Mouse (Mus musculus): Measurements from ENCODE around the gene Nlk. TPM values are rescaled to one million over a fixed set of nuclear protein-coding genes. Genes with fewer than 3 reads are reported as not detected.
"Not testable (repeated sequence)": the region's sequence is repeated elsewhere in the genome, so short reads cannot be mapped to it uniquely, and the experiment has no call there.

Gene Nlk
- polyA plus RNA-seq, 1 experiment from 2014 or later: 34.1 TPM

DNA sequence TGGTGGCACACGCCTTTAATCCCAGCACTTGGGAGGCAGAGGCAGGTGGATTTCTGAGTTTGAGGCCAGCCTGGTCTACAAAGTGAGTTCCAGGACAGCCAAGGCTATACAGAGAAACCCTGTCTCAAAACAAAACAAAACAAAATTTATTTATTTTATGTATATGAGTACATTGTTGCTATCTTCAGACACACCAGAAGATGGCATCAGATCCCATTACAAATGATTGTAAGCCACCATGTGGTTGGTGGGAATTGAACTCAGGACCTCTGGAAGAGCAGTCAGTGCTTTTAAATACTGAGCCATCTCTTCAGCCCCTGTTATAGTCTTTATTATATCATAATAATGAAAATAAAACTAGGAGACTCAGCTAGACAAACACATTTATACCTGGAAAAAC is 109.5 kb downstream of the Nlk start:
- H3K27ac ChIP-seq; H3K4me3 ChIP-seq; ATAC-seq; H3K9ac ChIP-seq; H3K9me3 ChIP-seq (replicated peaks); H3K4me2 ChIP-seq; H3K27me3 ChIP-seq; H3K4me1 ChIP-seq: not testable (repeated sequence)
- peaks cover 32% of the 10 kb centered on the region for H3K36me3 ChIP-seq (ENCODE audit: poor library complexity, severe bottlenecking)
- 96% methylated on average over 1 of the region's 1 CpGs for WGBS

DNA sequence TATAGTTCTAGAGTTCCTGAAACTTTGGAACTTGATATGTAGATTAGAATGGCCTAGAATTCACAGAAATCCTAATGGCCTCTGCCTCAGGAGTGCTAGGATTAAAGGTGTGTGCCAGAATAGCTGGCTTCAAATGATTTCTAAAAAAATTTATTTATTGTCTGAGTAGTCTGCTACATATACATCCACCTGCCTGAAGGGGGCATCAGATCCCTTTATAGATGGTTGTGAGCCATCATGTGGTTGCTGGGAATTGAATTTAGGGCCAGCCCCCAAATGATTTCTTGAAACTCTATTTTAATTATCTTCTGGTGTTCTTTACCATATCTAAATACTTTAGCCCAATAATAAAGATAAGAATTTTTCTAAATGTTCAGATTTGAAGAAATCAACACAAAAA is 111.1 kb downstream of the Nlk start:
- no peak for ATAC-seq
- Histone ChIP-seq H3K27me3 (no peaks in the 10 kb centered on the region), H3K4me2 (no peak overlapping the region), H3K9me3 (replicated peaks) (no peaks in the 10 kb centered on the region), H3K9ac (no peak overlapping the region), H3K27ac (no peak overlapping the region), H3K36me3 (ENCODE audit: poor library complexity, severe bottlenecking) (peaks cover 37% of the 10 kb centered on the region), H3K4me3 (no peak overlapping the region), H3K4me1 (no peaks in the 10 kb centered on the region)

GRCm38 (mm10) chr11:78582848-78583247 is 114.3 kb downstream of the Nlk start:
- WGBS: 96% methylated on average over 6 of the region's 6 CpGs
- H3K27me3 ChIP-seq: no peaks in the 10 kb centered on the region
- H3K4me2 ChIP-seq: no peak overlapping the region
- H3K36me3 ChIP-seq (ENCODE audit: poor library complexity, severe bottlenecking): peaks cover 58% of the 10 kb centered on the region
- H3K4me3 ChIP-seq: no peak overlapping the region
- H3K27ac ChIP-seq: no peak overlapping the region
- no peak overlapping the region for H3K9ac ChIP-seq
- ATAC-seq: no peak
- H3K4me1 ChIP-seq: no peaks in the 10 kb centered on the region
- no peaks in the 10 kb centered on the region for H3K9me3 ChIP-seq (replicated peaks)

- Histone ChIP-seq H3K36me3 (ENCODE audit: poor library complexity, severe bottlenecking) (peaks cover 76% of the 10 kb centered on the region), H3K9ac (no peak overlapping the region), H3K4me1 (no peaks in the 10 kb centered on the region), H3K27ac (no peak overlapping the region), H3K9me3 (replicated peaks) (no peaks in the 10 kb centered on the region), H3K4me2 (no peak overlapping the region), H3K4me3 (no peak overlapping the region), H3K27me3 (no peaks in the 10 kb centered on the region)
- WGBS: 89% methylated on average over 2 of the region's 2 CpGs
- ATAC-seq: no peak
These were observed 122.2 kb downstream of the Nlk start for GRCm38 (mm10) chr11:78574975-78575374.

DNA sequence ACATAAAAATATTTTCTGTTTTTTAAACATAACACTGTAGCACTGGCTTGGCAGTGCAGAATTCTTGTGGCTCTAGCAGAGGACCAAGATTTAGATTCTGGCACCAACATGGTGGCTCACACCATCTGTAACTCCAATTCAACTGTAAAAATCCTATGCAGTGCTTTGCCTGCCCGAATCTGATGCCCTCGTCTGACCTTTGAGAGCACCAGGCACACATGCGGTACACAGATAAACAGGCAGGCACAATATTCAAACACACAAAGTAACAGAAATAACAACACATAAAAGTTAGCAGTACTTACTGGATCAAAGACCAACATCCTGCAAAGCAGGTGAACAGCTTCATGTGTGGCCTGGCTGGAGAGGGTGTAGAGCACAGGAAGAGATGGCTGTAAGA is 122.6 kb downstream of the Nlk start:
- no peaks in the 10 kb centered on the region for H3K4me1 ChIP-seq
- H3K4me2 ChIP-seq: no peak overlapping the region
- no peaks in the 10 kb centered on the region for H3K27me3 ChIP-seq
- peaks cover 77% of the 10 kb centered on the region for H3K36me3 ChIP-seq (ENCODE audit: poor library complexity, severe bottlenecking)
- no peak for ATAC-seq
- no peaks in the 10 kb centered on the region for H3K9me3 ChIP-seq (replicated peaks)
- 97% methylated on average over 3 of the region's 3 CpGs for WGBS
- no peak overlapping the region for H3K27ac ChIP-seq
- no peak overlapping the region for H3K9ac ChIP-seq
- H3K4me3 ChIP-seq: no peak overlapping the region

DNA sequence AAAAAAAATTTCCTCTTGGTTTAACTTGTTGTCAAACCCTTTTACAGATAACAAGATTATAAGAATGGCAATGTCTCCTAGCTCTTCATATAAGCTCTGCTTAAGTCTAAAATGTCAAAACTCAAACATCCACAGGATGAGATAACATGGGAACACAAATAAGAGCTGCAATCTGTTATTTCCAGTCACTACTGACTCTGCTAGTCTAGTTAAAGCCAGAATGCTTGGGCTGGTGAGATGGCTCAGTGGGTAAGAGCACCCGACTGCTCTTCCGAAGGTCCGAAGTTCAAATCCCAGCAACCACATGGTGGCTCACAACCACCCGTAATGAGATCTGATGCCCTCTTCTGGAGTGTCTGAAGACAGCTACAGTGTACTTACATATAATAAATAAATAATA is 123.1 kb downstream of the Nlk start:
- WGBS: 97% methylated on average over 3 of the region's 4 CpGs
- H3K9ac ChIP-seq; H3K4me2 ChIP-seq; H3K9me3 ChIP-seq (replicated peaks); H3K4me3 ChIP-seq; ATAC-seq; H3K4me1 ChIP-seq; H3K27ac ChIP-seq; H3K27me3 ChIP-seq: not testable (repeated sequence)
- H3K36me3 ChIP-seq (ENCODE audit: poor library complexity, severe bottlenecking): peaks cover 79% of the 10 kb centered on the region

- WGBS: 93% methylated on average over 6 of the region's 6 CpGs
- Histone ChIP-seq H3K4me2 (no peak overlapping the region), H3K9me3 (replicated peaks) (no peaks in the 10 kb centered on the region), H3K4me3 (no peak overlapping the region), H3K9ac (no peak overlapping the region), H3K27me3 (no peaks in the 10 kb centered on the region), H3K4me1 (no peaks in the 10 kb centered on the region), H3K27ac (no peak overlapping the region), H3K36me3 (ENCODE audit: poor library complexity, severe bottlenecking) (peaks cover 71% of the 10 kb centered on the region)
- ATAC-seq: no peak
These were observed 125.3 kb downstream of the Nlk start for GRCm38 (mm10) chr11:78571854-78572253.

- WGBS: 93% methylated on average over 8 of the region's 8 CpGs
- ATAC-seq: no peak
- H3K9me3 ChIP-seq (replicated peaks): no peaks in the 10 kb centered on the region
- H3K4me3 ChIP-seq: no peak overlapping the region
- no peak overlapping the region for H3K9ac ChIP-seq
- no peak overlapping the region for H3K27ac ChIP-seq
- H3K36me3 ChIP-seq (ENCODE audit: poor library complexity, severe bottlenecking): peaks cover 70% of the 10 kb centered on the region
- no peaks in the 10 kb centered on the region for H3K4me1 ChIP-seq
- H3K4me2 ChIP-seq: no peak overlapping the region
- no peaks in the 10 kb centered on the region for H3K27me3 ChIP-seq
These were observed 125.7 kb downstream of the Nlk start for GRCm38 (mm10) chr11:78571441-78571840.

GRCm38 (mm10) chr11:78569806-78570205 is 127.4 kb downstream of the Nlk start:
- H3K4me3 ChIP-seq: no peak overlapping the region
- no peak overlapping the region for H3K27ac ChIP-seq
- no peaks in the 10 kb centered on the region for H3K4me1 ChIP-seq
- no peaks in the 10 kb centered on the region for H3K27me3 ChIP-seq
- H3K9ac ChIP-seq: no peak overlapping the region
- WGBS: 91% methylated on average over 3 of the region's 3 CpGs
- no peak overlapping the region for H3K4me2 ChIP-seq
- H3K9me3 ChIP-seq (replicated peaks): no peaks in the 10 kb centered on the region
- peaks cover 62% of the 10 kb centered on the region for H3K36me3 ChIP-seq (ENCODE audit: poor library complexity, severe bottlenecking)
- no peak for ATAC-seq

DNA sequence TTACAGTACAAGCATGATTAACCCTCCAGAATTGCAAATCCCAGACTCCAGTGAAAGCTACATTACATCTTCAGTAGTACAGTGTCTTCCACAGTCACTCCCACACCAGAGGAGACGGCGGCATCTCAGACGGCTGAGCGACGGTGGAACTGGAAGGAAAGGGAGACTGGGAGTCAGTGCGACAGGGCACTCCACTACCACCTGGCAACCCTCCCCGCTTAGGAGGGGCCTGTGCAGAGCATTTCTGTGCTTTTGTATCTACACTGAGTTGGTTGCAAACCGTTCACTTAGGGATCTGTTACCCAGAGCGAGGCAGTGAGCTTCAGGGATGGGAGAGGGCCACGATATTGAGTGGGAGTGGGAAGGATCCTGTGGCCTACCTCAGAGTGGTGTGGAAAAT is 128.3 kb downstream of the Nlk start:
- no peak overlapping the region for H3K9ac ChIP-seq
- 87% methylated on average over 10 of the region's 10 CpGs for WGBS
- H3K27ac ChIP-seq: no peak overlapping the region
- no peak overlapping the region for H3K4me3 ChIP-seq
- H3K36me3 ChIP-seq (ENCODE audit: poor library complexity, severe bottlenecking): peaks cover 55% of the 10 kb centered on the region
- no peak for ATAC-seq
- H3K4me1 ChIP-seq: no peaks in the 10 kb centered on the region
- H3K9me3 ChIP-seq (replicated peaks): no peaks in the 10 kb centered on the region
- H3K27me3 ChIP-seq: no peaks in the 10 kb centered on the region
- no peak overlapping the region for H3K4me2 ChIP-seq

DNA sequence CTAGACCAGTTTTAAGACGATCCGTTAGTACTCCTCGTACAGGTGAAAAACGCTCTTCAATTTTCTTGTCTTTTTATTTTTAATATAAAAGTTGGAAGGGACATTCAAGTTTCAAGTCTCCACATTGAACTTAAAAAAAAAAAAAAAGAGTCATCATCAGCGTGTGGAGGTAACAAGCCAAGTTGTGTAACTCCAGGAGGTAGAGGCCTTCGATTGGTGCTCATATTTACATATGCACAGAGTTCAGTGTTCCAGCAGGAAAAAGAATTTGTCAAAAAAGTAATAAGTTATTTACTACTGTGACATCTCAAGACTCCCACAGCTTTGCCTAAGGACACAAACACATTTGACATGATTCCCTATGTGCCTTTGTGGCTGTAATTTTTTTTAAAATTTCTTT is 129.6 kb downstream of the Nlk start:
- ATAC-seq: no peak
- Histone ChIP-seq H3K36me3 (ENCODE audit: poor library complexity, severe bottlenecking) (peaks cover 47% of the 10 kb centered on the region), H3K4me1 (no peaks in the 10 kb centered on the region), H3K27me3 (no peaks in the 10 kb centered on the region), H3K4me2 (no peak overlapping the region), H3K4me3 (no peak overlapping the region), H3K27ac (no peak overlapping the region), H3K9ac (no peak overlapping the region), H3K9me3 (replicated peaks) (no peaks in the 10 kb centered on the region)
- 94% methylated on average over 6 of the region's 6 CpGs for WGBS

- no peaks in the 10 kb centered on the region for H3K9me3 ChIP-seq (replicated peaks)
- ATAC-seq: no peak
- no peaks in the 10 kb centered on the region for H3K4me1 ChIP-seq
- H3K4me3 ChIP-seq: no peak overlapping the region
- no peak overlapping the region for H3K27ac ChIP-seq
- H3K36me3 ChIP-seq (ENCODE audit: poor library complexity, severe bottlenecking): peaks cover 38% of the 10 kb centered on the region
- WGBS: 87% methylated on average over 6 of the region's 6 CpGs
- no peaks in the 10 kb centered on the region for H3K27me3 ChIP-seq
- H3K4me2 ChIP-seq: no peak overlapping the region
- no peak overlapping the region for H3K9ac ChIP-seq
These were observed 130.4 kb downstream of the Nlk start for GRCm38 (mm10) chr11:78566775-78567174.

DNA sequence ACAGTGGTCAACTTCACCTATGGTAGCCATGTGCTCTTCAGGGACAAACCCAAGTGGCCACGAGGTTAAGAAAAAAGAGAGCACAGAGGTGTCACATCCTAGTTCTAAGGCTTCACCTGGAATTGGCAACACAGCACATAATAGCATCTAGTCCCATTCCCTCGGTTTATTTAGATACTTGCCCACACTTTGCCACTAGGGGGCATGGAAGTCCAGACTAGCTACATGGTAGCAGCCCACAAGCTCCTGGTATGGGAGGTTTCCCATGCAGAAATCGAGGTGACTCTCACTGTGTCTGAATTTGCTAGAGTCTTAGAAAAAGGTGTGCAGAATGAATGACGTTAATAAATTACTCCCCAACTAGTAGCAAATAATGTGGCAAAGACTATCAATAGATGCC is 136.7 kb downstream of the Nlk start:
- 21% methylated on average over 4 of the region's 4 CpGs for WGBS
- Histone ChIP-seq H3K4me1 (no peaks in the 10 kb centered on the region), H3K4me2 (no peak overlapping the region), H3K9ac (no peak overlapping the region), H3K27ac (no peak overlapping the region), H3K27me3 (no peaks in the 10 kb centered on the region), H3K9me3 (replicated peaks) (no peaks in the 10 kb centered on the region), H3K4me3 (no peak overlapping the region), H3K36me3 (ENCODE audit: poor library complexity, severe bottlenecking) (peaks cover 2% of the 10 kb centered on the region; the same call in 1 of the 2 replicates)
- peak; percentile 76; the same call in 1 of the 2 replicates for ATAC-seq

All from forebrain, embryonic 13.5 days (tissue).